Mouse (Mus musculus): Measurements from ENCODE around the gene Pars2. TPM values are rescaled to one million over a fixed set of nuclear protein-coding genes. Genes with fewer than 3 reads are reported as not detected.

The Pars2 gene
- total and polyA plus RNA-seq, 2 experiments from 2014 or later: 7.4 to 12.1 TPM

DNA sequence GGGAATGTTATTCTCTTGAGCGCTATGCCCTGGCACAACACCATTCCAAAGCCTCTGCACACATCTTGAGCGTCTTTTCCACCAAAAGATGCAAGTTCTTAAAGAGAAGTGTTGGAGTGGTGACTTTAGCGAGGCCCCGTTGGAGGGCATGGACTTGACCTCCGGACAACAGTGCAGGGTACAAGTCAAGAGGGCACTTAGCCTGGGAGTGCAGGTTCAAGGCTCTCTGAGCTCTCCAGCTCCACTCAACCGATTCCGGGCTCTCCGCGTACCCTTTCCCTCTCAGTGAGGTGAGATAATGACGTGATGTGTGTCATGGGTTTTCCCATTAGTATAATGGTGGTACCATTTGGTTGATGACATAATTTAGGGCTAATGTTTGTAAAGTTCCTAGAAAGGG lies 26.6 kb upstream of the Pars2 start:
- 92% methylated on average over 10 of the region's 10 CpGs for WGBS
- no peak for TF ChIP-seq CTCF (IDR thresholded peaks at IDR 0.05; ENCODE audit: low read depth)
- Histone ChIP-seq H3K27ac (no peak overlapping the region), H3K9me3 (ENCODE audit: low read length) (no peaks in the 10 kb centered on the region), H3K4me3 (ENCODE audit: low read length) (no peak overlapping the region), H3K4me2 (ENCODE audit: low read depth, low read length) (no peak overlapping the region), H3K4me1 (ENCODE audit: insufficient read depth, low read length) (0 out of 2 replicates have a peak, but pooled peaks cover 10% of the 10 kb centered on the region), H3K36me3 (ENCODE audit: insufficient read depth, low read length) (no peaks in the 10 kb centered on the region), H3K9ac (replicated peaks; ENCODE audit: low read length) (no peak overlapping the region), H3K27me3 (ENCODE audit: insufficient read depth, low read length) (peaks cover 14% of the 10 kb centered on the region; the same call in 1 of the 2 replicates)
- ATAC-seq: no peak
- no peak for DNase-seq (ENCODE audit: low spot score)

DNA sequence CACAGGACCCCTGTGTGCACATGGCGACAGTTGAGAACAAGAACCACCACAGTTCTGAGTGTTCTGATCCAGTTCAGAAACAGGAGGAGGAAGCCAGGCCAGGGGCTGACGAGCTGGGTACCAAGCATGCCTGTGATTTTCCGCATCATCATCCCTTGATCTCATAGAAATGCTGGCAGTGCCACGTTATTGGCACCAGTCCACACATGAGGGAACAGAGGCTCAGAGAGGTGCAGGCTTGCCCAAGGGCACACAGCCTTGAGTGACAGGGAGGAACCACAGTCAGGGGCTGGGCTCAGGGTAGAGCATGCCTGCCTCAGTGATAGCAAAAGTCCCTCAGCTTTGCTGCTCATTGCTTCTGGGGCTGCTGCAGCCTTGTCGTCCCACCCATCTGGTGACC lies 23.1 kb upstream of the Pars2 start:
- 57% methylated on average over 5 of the region's 5 CpGs for WGBS
- H3K4me2 ChIP-seq (ENCODE audit: low read depth, low read length): no peak overlapping the region
- no peak overlapping the region for H3K9ac ChIP-seq (replicated peaks; ENCODE audit: low read length)
- H3K4me3 ChIP-seq (ENCODE audit: low read length): no peak overlapping the region
- H3K9me3 ChIP-seq (ENCODE audit: low read length): no peaks in the 10 kb centered on the region
- no peak overlapping the region for H3K27ac ChIP-seq
- peaks cover 13% of the 10 kb centered on the region; the same call in 1 of the 2 replicates for H3K4me1 ChIP-seq (ENCODE audit: insufficient read depth, low read length)
- ATAC-seq: no peak
- H3K36me3 ChIP-seq (ENCODE audit: insufficient read depth, low read length): no peaks in the 10 kb centered on the region
- DNase-seq (ENCODE audit: low spot score): peak; percentile 44
- peaks cover 8% of the 10 kb centered on the region; the same call in 1 of the 2 replicates for H3K27me3 ChIP-seq (ENCODE audit: insufficient read depth, low read length)
- no peak for TF ChIP-seq CTCF (IDR thresholded peaks at IDR 0.05; ENCODE audit: low read depth)

DNA sequence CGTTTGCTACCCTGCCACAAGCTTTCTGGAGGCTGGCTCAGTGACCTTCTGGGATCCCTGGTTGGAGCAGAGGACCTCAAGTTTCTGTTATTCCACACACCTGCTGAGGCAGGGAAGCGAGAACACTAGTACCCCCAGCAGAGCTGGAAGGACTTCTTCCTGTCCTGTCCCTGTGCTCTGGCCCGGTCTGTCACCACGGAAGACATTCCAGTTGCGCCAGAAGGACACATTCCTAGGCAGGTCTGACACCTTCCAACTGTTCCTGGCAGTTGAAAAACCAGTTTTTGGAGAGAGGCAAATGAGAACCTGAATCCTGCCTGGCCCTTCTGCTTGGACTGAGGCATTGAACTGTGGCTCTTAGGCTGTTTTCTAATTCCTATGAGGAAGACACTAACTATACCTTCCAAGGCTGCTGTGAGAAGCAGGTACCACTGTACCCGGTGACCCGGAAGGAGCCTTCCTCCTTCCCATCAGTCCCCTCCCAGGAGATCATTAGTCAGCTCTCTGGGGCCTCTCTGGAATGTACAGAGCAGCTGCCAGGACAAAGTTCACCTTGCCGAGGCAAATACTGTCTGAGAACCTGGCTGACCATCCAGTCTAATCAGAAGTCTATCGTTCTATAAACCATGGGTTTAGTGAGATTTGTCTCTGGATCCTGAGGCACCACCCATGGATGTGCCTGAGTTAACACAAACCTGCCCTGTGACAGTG lies 22.1 kb upstream of the Pars2 start:
- Histone ChIP-seq H3K4me2 (ENCODE audit: low read depth, low read length) (no peak overlapping the region), H3K9ac (replicated peaks; ENCODE audit: low read length) (no peak overlapping the region), H3K36me3 (ENCODE audit: insufficient read depth, low read length) (no peaks in the 10 kb centered on the region), H3K9me3 (ENCODE audit: low read length) (no peaks in the 10 kb centered on the region), H3K4me1 (ENCODE audit: insufficient read depth, low read length) (peaks cover 23% of the 10 kb centered on the region), H3K4me3 (ENCODE audit: low read length) (no peak overlapping the region), H3K27ac (no peak overlapping the region), H3K27me3 (ENCODE audit: insufficient read depth, low read length) (no peaks in the 10 kb centered on the region)
- no peak for ATAC-seq
- TF ChIP-seq CTCF (IDR thresholded peaks at IDR 0.05; ENCODE audit: low read depth): no peak
- 63% methylated on average over 9 of the region's 9 CpGs for WGBS
- DNase-seq (ENCODE audit: low spot score): no peak

DNA sequence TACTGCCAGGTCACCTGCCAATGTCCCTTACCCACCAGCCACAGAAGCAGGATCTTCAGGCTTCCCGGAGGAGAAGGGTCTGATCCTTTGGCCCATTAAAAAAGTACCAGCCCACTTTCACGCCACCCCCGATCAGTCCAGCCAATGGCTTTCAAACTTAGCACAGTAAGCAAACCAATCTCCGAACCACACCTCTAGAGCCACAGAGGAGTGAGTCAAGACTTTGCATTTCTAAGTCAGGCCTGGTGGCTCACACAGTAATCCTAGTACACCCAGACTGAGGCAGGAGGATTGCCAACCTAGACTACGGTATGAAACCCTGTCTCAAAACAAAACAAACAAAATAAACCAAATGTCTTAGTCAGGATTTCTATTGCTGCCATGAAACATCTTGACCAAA lies 21.5 kb upstream of the Pars2 start:
- no peaks in the 10 kb centered on the region for H3K27me3 ChIP-seq (ENCODE audit: insufficient read depth, low read length)
- ATAC-seq (no peak), DNase-seq (ENCODE audit: low spot score) (no peak)
- H3K4me3 ChIP-seq (ENCODE audit: low read length): no peak overlapping the region
- H3K9me3 ChIP-seq (ENCODE audit: low read length): no peaks in the 10 kb centered on the region
- H3K4me2 ChIP-seq (ENCODE audit: low read depth, low read length): no peak overlapping the region
- WGBS: 79% methylated on average over 5 of the region's 5 CpGs
- H3K27ac ChIP-seq: no peak overlapping the region
- H3K36me3 ChIP-seq (ENCODE audit: insufficient read depth, low read length): no peaks in the 10 kb centered on the region
- TF ChIP-seq CTCF (IDR thresholded peaks at IDR 0.05; ENCODE audit: low read depth): no peak
- no peak overlapping the region for H3K9ac ChIP-seq (replicated peaks; ENCODE audit: low read length)
- peaks cover 28% of the 10 kb centered on the region for H3K4me1 ChIP-seq (ENCODE audit: insufficient read depth, low read length)

DNA sequence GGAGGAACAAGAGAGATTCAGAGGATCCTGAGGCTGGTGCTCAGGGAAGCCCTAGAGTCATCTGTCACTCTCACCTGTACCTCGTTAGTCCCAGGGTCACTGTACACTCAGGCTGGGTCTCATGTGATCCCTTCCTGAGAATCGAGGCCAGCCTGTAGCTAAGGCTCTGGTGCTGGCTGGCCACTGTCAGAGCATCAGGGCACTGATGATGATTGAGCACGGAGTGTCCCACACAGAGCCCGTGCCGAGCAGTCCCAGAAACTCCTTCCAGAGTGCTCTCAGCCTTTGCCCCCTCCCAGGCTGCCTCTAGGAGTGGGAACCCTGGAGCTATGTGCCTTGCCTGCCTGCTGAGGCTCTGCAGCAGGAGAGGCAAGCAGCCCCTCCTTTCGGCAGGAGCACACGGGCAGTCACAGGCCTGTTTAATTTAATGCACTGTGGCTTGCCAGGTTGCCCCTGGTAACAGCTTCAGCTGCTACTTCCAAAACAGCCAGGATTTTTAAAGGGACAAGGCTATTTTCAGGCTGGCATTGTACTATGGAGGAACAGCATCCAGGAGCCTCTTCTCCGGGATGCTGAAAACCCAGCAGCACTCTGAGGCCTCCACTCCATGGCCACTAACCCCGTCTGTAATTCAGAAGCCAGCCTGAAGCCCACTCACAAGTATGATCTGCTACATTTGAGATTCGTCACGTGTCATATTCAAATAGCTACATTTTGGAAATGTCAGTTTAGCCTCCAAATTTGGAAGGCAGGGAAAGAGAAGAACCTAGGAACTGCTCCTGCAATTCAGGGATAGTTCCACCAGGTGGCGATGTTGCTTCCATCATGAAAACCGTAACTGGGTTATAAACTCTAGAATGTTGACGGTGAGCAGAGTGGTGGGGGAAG lies 20.3 kb upstream of the Pars2 start:
- DNase-seq (ENCODE audit: low spot score) (peak; percentile 94), ATAC-seq (peak; percentile 87)
- WGBS: 10% methylated on average over 14 of the region's 14 CpGs
- Histone ChIP-seq H3K4me3 (ENCODE audit: low read length) (no peak overlapping the region), H3K27me3 (ENCODE audit: insufficient read depth, low read length) (no peaks in the 10 kb centered on the region), H3K4me2 (ENCODE audit: low read depth, low read length) (peak overlapping the region; percentile 11; the same call in 1 of the 2 replicates), H3K9ac (replicated peaks; ENCODE audit: low read length) (peak overlapping the region; percentile 45; the same call in 1 of the 2 replicates), H3K36me3 (ENCODE audit: insufficient read depth, low read length) (no peaks in the 10 kb centered on the region), H3K27ac (peak overlapping the region; percentile 85), H3K4me1 (ENCODE audit: insufficient read depth, low read length) (peaks cover 32% of the 10 kb centered on the region), H3K9me3 (ENCODE audit: low read length) (no peaks in the 10 kb centered on the region)
- TF ChIP-seq CTCF (IDR thresholded peaks at IDR 0.05; ENCODE audit: low read depth): peak; percentile 84

DNA sequence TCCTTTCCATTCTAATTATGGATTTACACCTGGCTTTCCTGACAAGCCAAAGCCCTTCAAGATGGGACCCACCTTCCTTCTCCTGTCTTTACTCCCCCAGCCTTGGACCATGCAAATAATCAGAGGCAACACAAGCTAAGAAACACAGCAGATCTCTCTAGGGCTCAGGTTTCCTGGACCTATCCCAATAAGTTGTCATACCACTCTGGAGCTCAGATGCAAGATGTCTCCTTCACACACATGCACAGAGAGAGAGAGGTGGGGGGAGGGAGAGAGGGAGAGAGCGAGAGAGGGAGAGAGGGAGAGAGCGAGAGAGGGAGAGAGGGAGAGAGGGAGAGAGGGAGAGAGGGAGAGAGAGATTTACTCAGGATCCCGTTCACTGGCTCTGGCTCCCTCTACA lies 18.6 kb upstream of the Pars2 start:
- WGBS: 28% methylated on average over 1 of the region's 3 CpGs
- no peaks in the 10 kb centered on the region for H3K9me3 ChIP-seq (ENCODE audit: low read length)
- H3K4me3 ChIP-seq (ENCODE audit: low read length): no peak overlapping the region
- DNase-seq (ENCODE audit: low spot score): no peak
- no peaks in the 10 kb centered on the region for H3K36me3 ChIP-seq (ENCODE audit: insufficient read depth, low read length)
- H3K4me1 ChIP-seq (ENCODE audit: insufficient read depth, low read length): peaks cover 32% of the 10 kb centered on the region
- H3K27me3 ChIP-seq (ENCODE audit: insufficient read depth, low read length): no peaks in the 10 kb centered on the region
- H3K9ac ChIP-seq (replicated peaks; ENCODE audit: low read length): no peak overlapping the region
- TF ChIP-seq CTCF (IDR thresholded peaks at IDR 0.05; ENCODE audit: low read depth): no peak
- no peak for ATAC-seq
- H3K27ac ChIP-seq: 0 out of 2 replicates have a peak overlapping the region, but pooled peaks have one; percentile 74
- no peak overlapping the region for H3K4me2 ChIP-seq (ENCODE audit: low read depth, low read length)
